Mouse (Mus musculus) midbrain, embryonic 14.5 days (tissue): ENCODE data around the gene Atxn1. TPM values are rescaled to one million over a fixed set of nuclear protein-coding genes. Genes with fewer than 3 reads are reported as not detected.

Experiments
- ATAC-seq: fragments of 200-750 bp; cut with Nextera tagmentation; 2 replicates; pipeline ENCODE4 v1.8.0; 2017; ENCODE audit warnings: moderate number of reproducible peaks, moderate library complexity; ENCODE audit not compliant: low FRiP score, low TSS enrichment
- DNase-seq: peaks from one replicate; pipeline ENCODE4 v3.0.0-alpha.2; 2015
- H3K27ac ChIP-seq: fragments of 300-500 bp; sonication (generic); replicated peaks from 2 replicates; pipeline ENCODE4 v1.5.1; 2014; ENCODE audit warnings: mild to moderate bottlenecking, low read depth, low read length, moderate library complexity
- H3K27me3 ChIP-seq: fragments of 300-500 bp; sonication (generic); 2 replicates; pipeline ENCODE4 v1.6.1; 2014; ENCODE audit warnings: low read length, control low read depth, mixed read lengths; ENCODE audit not compliant: control insufficient read depth, insufficient read depth
- H3K36me3 ChIP-seq: fragments of 300-500 bp; sonication (generic); 2 replicates; pipeline ENCODE4 v1.6.1; 2014; ENCODE audit warnings: low read length, control low read depth; ENCODE audit not compliant: control insufficient read depth, insufficient read depth
- H3K4me1 ChIP-seq: fragments of 300-500 bp; sonication (generic); 2 replicates; pipeline ENCODE4 v1.6.1; 2014; ENCODE audit warnings: mild to moderate bottlenecking, antibody characterized with exemption, low read length, control low read depth; ENCODE audit not compliant: control insufficient read depth, insufficient read depth
- H3K4me2 ChIP-seq: fragments of 300-500 bp; sonication (generic); 2 replicates; pipeline ENCODE4 v1.6.1; 2014; ENCODE audit warnings: mild to moderate bottlenecking, low read length, moderate library complexity
- H3K4me3 ChIP-seq: fragments of 300-500 bp; sonication (generic); replicated peaks from 2 replicates; pipeline ENCODE4 v1.5.1; 2014; ENCODE audit warnings: low read depth, low read length
- H3K9ac ChIP-seq: fragments of 300-500 bp; sonication (generic); replicated peaks from 2 replicates; pipeline ENCODE4 v1.6.1; 2014; ENCODE audit warnings: mild to moderate bottlenecking, low read length, moderate library complexity
- H3K9me3 ChIP-seq: fragments of 300-500 bp; sonication (generic); 2 replicates; pipeline ENCODE4 v1.6.1; 2016; ENCODE audit warnings: low read length, control low read depth, mixed read lengths; ENCODE audit not compliant: control insufficient read depth
- WGBS: fragments of 180-500 bp; shearing (Covaris S2); extraction: QIAGEN DNeasy Blood & Tissue Kit; methylation state at CpG from one replicate; pipeline ENCODE4 v1.1.7; 2014; 5-methylcytosine and 5-hydroxymethylcytosine counted together
- polyA plus RNA-seq: library from polyadenylated mRNA; unstranded; fragments of >200 nt; fragmentation: Nextera tagmentation; extraction: Ambion mirVana; gene quantifications from 2 replicates; pipeline ENCODE4 v1.2.1, GENCODE M21; 2014

Gene Atxn1
- polyA plus RNA-seq, 1 experiment from 2014 or later = 7.3 TPM

DNA sequence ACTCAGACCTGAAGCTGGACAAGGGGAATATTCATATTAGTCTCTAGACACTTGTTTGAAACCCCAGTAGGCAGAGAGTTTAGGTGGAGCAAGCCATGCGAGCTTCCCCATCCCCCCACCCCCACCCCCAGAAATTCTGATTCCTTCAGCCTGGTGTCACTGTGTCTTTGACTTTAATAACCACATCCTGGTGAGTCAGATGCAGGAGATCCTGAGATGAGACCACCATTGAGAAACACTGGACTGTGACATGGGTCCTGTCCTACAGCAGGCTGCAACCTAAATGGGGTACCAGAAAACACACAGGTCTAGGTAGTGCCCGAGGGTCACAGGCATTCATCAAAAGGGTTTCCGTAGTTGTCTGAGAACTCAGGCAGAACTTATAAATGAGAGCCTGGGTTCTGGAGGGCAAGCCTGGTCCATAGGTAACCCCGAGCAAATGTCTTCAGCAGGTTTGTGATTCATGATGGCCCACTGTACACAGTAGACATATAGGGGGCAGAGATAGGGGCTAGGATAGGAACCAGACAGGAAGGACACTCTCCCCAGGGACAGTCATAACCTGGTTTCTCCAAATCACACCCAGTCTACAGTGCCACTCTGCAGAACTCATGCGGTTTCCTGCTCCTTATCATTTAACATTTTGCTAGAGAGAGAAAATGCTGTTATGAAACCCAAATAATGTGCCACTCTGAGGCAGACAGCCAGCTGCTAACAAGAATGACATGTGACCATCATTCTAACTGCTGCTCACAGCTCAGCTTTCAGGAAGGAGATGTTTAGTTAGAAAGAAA lies 114.4 kb downstream of the Atxn1 start:
- H3K9ac ChIP-seq = no peak overlapping the region
- no peaks in the 10 kb centered on the region for H3K4me1 ChIP-seq
- H3K9me3 ChIP-seq = no peaks in the 10 kb centered on the region
- H3K4me3 ChIP-seq = no peak overlapping the region
- H3K27me3 ChIP-seq = no peaks in the 10 kb centered on the region
- H3K36me3 ChIP-seq = no peaks in the 10 kb centered on the region
- WGBS = 91% methylated on average over 5 of the region's 5 CpGs
- DNase-seq = no peak
- ATAC-seq = no peak
- H3K27ac ChIP-seq = no peak overlapping the region
- no peak overlapping the region for H3K4me2 ChIP-seq

DNA sequence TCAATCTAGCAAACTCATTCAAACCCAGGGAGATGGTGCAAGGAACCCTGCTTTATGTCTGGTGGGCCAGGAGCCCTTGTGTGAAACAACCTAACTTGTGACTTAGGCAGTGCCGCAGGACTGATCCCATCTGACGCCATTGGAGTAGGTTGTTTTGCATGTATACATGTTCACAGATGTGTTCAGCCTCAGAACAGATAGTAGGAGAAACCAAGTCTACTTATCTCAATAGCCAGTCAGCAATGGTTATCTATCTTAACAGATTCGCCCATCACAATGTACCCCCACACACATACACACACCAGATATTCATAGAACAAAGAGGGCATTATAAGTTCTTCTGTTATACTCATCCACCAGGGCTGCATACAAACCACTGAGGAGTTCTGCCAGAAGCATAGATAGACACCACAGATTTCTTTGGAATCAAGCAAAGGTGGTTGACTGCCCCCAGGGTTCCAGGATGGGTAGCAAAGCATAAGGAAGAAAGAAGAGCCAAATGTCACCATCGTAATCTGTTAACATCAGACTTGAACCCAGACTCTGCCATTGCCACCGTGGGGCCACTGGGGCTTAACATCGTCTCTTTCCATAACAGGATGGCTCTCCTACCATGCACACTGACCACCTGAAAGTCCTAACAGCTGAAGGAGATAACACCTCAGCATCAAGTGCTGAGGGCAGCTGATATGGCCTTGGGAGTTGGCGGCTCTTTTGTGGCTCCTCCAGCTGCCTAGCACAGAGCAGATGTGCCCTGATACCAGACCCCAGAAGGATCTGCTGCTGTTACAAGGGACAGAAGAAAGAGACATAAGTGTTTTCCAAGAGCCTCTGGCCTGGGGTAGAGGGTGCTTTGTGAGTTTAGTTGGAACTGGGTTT lies 115.4 kb downstream of the Atxn1 start:
- DNase-seq (no peak), ATAC-seq (no peak)
- Histone ChIP-seq H3K4me3 (no peak overlapping the region), H3K9ac (no peak overlapping the region), H3K4me2 (no peak overlapping the region), H3K36me3 (no peaks in the 10 kb centered on the region), H3K27me3 (no peaks in the 10 kb centered on the region), H3K27ac (no peak overlapping the region), H3K4me1 (no peaks in the 10 kb centered on the region), H3K9me3 (no peaks in the 10 kb centered on the region)
- WGBS = 94% methylated on average over 7 of the region's 7 CpGs

DNA sequence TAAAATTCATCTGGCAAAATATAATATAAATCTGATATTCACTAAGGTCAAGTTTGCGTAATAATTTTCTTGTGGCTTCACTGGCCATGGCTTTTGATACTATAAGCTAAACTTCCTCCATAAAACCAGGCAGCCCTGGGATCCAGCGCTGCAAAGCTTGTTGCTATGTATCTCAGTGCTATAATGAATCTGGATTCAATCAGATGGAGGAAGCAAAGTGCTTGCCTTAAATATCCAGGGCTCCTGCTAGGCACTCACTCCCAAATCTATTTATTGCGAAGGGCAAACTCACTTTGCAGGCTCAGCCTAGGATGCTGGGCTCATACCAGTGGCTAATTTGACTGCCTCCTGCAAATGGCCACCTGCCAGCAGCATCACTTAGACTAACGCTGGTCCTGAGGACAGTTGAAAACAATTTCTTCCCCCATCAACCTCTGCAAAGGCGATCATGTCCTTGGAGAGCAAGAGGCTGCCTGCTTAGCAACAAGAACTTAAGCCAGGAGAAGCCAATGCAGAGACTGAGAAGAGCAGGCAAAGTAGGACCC lies 122.2 kb downstream of the Atxn1 start:
- H3K4me1 ChIP-seq = no peaks in the 10 kb centered on the region
- H3K27me3 ChIP-seq = no peaks in the 10 kb centered on the region
- no peak overlapping the region for H3K27ac ChIP-seq
- WGBS = 83% methylated on average over 5 of the region's 5 CpGs
- H3K4me2 ChIP-seq = no peak overlapping the region
- no peak overlapping the region for H3K4me3 ChIP-seq
- DNase-seq (no peak), ATAC-seq (no peak)
- H3K36me3 ChIP-seq = no peaks in the 10 kb centered on the region
- H3K9me3 ChIP-seq = no peaks in the 10 kb centered on the region
- H3K9ac ChIP-seq = no peak overlapping the region

DNA sequence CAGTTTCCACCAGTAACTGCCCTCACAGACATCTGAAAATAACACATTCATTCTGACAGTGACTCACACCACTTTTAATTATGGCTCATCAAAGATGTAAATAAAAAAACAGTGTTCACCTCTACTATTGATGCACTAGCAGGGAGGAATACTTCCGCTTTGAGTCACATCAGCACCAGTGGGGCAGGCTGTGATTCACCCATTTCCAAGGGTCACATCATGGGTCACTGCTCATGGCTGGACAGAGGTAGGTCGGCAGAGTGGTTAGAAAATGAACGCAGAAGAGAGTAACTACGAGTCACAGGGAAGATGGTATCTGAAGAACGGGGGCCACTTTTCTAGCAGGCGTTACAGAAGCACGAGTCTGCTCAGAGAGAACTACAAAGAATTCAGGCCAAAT lies 124.9 kb downstream of the Atxn1 start:
- no peak overlapping the region for H3K27ac ChIP-seq
- DNase-seq (no peak), ATAC-seq (no peak)
- no peaks in the 10 kb centered on the region for H3K27me3 ChIP-seq
- 68% methylated on average over 7 of the region's 7 CpGs for WGBS
- no peak overlapping the region for H3K4me2 ChIP-seq
- no peaks in the 10 kb centered on the region for H3K36me3 ChIP-seq
- no peak overlapping the region for H3K4me3 ChIP-seq
- no peak overlapping the region for H3K9ac ChIP-seq
- no peaks in the 10 kb centered on the region for H3K9me3 ChIP-seq
- no peaks in the 10 kb centered on the region for H3K4me1 ChIP-seq

DNA sequence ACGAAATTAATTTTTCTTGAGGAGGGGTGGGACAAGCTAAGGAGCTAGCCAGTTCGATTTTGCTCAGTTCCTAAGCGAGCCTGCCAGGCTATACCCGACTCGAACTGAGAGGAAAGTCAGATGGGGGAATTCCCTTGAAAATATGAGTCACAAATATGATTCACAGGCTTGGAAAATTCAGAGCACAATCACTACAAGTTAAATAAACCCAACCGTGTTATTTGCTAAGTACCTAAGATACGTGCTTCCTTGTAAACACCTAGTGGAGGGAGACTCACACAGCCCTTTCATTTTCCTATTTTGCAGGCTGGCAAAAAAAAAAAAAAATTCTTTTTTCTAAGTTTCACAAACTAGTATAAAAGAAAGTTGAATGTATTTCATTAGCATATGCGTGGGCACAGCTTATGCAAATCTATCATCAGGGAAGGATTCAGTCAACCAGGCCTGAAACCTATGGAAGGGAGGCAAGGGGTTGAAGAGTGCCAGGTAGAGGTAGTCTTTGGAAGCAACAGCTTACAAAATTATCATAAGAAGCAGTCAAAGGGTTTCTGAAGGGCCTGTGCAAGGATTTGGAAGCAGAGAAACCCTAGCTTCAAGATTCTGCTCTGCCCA lies 127.1 kb downstream of the Atxn1 start:
- ATAC-seq (no peak), DNase-seq (no peak)
- Histone ChIP-seq H3K36me3 (no peaks in the 10 kb centered on the region), H3K27ac (no peak overlapping the region), H3K4me3 (no peak overlapping the region), H3K4me2 (no peak overlapping the region), H3K9ac (no peak overlapping the region), H3K9me3 (no peaks in the 10 kb centered on the region), H3K4me1 (no peaks in the 10 kb centered on the region), H3K27me3 (no peaks in the 10 kb centered on the region)
- WGBS = 93% methylated on average over 8 of the region's 8 CpGs

DNA sequence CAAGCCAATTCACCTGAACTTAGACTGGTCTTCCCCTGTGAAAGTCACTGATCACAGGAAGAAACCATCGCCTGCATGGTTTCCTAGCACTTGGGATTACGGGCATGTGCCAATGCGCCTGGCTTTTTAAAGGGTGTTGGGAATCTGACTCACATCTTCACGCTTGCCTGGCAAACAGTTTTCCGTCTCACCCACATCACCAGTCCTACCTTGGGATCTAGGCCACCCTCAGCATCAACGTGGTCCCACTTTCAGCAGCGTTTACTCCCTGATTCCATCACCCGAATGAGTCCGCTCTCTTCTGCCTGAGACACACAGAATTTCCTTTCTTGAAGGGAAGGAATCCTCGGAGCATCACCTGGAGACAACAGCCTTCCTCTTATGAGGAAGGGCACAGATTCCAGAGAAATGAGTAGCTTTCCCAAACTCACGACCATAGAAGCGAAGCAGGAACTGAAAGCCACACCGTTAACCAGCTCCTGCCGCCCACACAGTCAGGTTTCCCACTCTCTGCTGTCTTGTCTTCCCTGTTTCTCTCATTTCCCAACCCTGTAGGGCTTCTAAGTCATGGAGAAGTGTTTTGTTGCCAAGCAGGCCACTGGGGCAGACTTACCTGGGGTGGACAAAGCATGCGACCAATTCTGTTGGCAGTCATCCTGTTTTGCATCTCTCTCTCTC lies 128.3 kb downstream of the Atxn1 start:
- Histone ChIP-seq H3K27me3 (no peaks in the 10 kb centered on the region), H3K4me3 (no peak overlapping the region), H3K9me3 (no peaks in the 10 kb centered on the region), H3K27ac (no peak overlapping the region), H3K4me1 (no peaks in the 10 kb centered on the region), H3K36me3 (no peaks in the 10 kb centered on the region), H3K9ac (no peak overlapping the region), H3K4me2 (no peak overlapping the region)
- ATAC-seq = no peak
- WGBS = 94% methylated on average over 15 of the region's 15 CpGs
- no peak for DNase-seq

DNA sequence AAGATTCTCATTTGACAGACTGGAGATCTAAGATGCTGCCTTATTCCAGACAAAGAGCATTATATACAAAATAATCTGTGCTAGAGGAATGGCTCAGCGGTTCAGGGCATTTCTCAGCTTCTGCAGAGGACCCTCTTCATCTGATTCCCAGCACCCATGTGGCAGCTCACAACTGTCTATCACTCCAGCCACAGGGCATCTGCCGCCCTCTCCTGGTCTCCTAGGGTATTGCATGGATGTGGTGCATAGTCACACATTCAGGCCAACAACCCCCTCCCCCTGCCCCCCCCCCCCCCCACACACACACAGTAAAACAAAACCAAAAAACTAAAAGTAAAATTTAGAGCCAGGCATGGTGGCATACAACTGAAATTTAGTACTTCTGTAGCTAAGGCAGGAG lies 130.5 kb downstream of the Atxn1 start:
- WGBS = 87% methylated on average over 2 of the region's 2 CpGs
- no peak for DNase-seq

DNA sequence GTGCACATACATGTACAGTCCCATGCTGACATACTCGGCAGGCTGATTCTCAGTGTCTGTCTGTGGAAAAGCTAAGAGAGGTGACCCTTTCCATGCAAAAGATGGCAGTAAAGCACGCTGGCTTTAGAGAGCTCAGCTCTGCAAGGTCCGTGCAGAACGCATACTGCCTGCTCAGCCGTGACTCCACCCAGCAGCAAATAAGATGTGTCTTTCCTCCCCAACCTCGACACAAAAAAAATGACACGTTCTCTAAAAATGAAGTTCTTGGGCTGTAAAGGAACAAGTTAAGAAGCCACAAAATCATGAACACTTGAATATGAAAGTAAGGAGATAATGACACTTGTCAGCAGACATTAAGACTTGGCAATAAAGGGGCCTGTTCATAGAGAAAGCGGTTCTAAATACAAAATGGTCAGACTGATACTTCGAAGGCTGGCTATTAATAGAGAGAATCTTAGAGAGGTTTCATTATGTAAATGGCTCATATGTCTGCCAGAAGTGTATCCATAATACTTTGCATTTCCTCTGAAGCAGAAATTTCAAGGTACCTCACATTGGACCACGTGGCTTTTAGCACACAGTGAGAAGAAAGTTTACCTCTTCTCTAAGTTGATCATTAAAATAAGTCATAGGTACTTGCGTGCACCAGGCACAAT lies 132.0 kb downstream of the Atxn1 start:
- H3K4me2 ChIP-seq = no peak overlapping the region
- WGBS = 80% methylated on average over 11 of the region's 11 CpGs
- no peaks in the 10 kb centered on the region for H3K36me3 ChIP-seq
- H3K4me1 ChIP-seq = no peaks in the 10 kb centered on the region
- no peaks in the 10 kb centered on the region for H3K27me3 ChIP-seq
- ATAC-seq (no peak), DNase-seq (no peak)
- H3K9me3 ChIP-seq = no peaks in the 10 kb centered on the region
- H3K27ac ChIP-seq = no peak overlapping the region
- no peak overlapping the region for H3K4me3 ChIP-seq
- no peak overlapping the region for H3K9ac ChIP-seq

More for the DNA sequence above, 130.5 kb downstream of the Atxn1 start:
- Histone ChIP-seq H3K27me3 (no peaks in the 10 kb centered on the region), H3K27ac (no peak overlapping the region), H3K36me3 (no peaks in the 10 kb centered on the region), H3K4me2 (no peak overlapping the region), H3K4me3 (no peak overlapping the region), H3K4me1 (no peaks in the 10 kb centered on the region), H3K9me3 (no peaks in the 10 kb centered on the region), H3K9ac (no peak overlapping the region)
- no peak for ATAC-seq
